Mouse (Mus musculus) neural tube, embryonic 15.5 days (tissue): ENCODE measurements at regions not wholly inside any gene's neighbourhood (a gene's known extent, or its start where the extent isn't known, plus 50 kb on each side); places are given as distances from the start of the nearest gene placed in this dataset.
"Not testable (repeated sequence)": the region's sequence is repeated elsewhere in the genome, so short reads cannot be mapped to it uniquely, and the experiment has no call there.

Source experiments
- ATAC-seq: fragments of 200-750 bp; cut with Nextera tagmentation; 2 replicates; pipeline ENCODE4 v1.8.0; 2017; ENCODE audit warnings: mild to moderate bottlenecking, moderate TSS enrichment, moderate library complexity; ENCODE audit not compliant: low FRiP score
- H3K27ac ChIP-seq: fragments of 300-500 bp; sonication (generic); replicated peaks from 2 replicates; pipeline ENCODE4 v1.5.1; 2015; ENCODE audit warnings: mild to moderate bottlenecking, inconsistent platforms
- H3K27me3 ChIP-seq: fragments of 300-500 bp; sonication (generic); replicated peaks from 2 replicates; pipeline ENCODE4 v1.6.1; 2015; ENCODE audit warnings: inconsistent platforms
- H3K36me3 ChIP-seq: fragments of 300-500 bp; sonication (generic); 2 replicates; pipeline ENCODE4 v1.6.1; 2015; ENCODE audit warnings: inconsistent platforms
- H3K4me1 ChIP-seq: fragments of 300-500 bp; sonication (generic); 2 replicates; pipeline ENCODE4 v1.6.1; 2015; ENCODE audit warnings: inconsistent platforms
- H3K4me2 ChIP-seq: fragments of 300-500 bp; sonication (generic); 2 replicates; pipeline ENCODE4 v1.6.1; 2015; ENCODE audit warnings: inconsistent platforms, mild to moderate bottlenecking, moderate library complexity
- H3K4me3 ChIP-seq: fragments of 300-500 bp; sonication (generic); replicated peaks from 2 replicates; pipeline ENCODE4 v1.5.1; 2015; ENCODE audit warnings: mild to moderate bottlenecking, inconsistent platforms
- H3K9ac ChIP-seq: fragments of 300-500 bp; sonication (generic); replicated peaks from 2 replicates; pipeline ENCODE4 v1.6.1; 2015; ENCODE audit warnings: mild to moderate bottlenecking, inconsistent platforms
- H3K9me3 ChIP-seq: fragments of 300-500 bp; sonication (generic); replicated peaks from 2 replicates; pipeline ENCODE4 v1.6.1; 2016; ENCODE audit warnings: inconsistent platforms
- WGBS: fragments of 180-500 bp; shearing (Covaris S2); methylation state at CpG from one replicate; pipeline ENCODE4 v1.1.7; 2015; ENCODE audit warnings: mixed read lengths; 5-methylcytosine and 5-hydroxymethylcytosine counted together

DNA sequence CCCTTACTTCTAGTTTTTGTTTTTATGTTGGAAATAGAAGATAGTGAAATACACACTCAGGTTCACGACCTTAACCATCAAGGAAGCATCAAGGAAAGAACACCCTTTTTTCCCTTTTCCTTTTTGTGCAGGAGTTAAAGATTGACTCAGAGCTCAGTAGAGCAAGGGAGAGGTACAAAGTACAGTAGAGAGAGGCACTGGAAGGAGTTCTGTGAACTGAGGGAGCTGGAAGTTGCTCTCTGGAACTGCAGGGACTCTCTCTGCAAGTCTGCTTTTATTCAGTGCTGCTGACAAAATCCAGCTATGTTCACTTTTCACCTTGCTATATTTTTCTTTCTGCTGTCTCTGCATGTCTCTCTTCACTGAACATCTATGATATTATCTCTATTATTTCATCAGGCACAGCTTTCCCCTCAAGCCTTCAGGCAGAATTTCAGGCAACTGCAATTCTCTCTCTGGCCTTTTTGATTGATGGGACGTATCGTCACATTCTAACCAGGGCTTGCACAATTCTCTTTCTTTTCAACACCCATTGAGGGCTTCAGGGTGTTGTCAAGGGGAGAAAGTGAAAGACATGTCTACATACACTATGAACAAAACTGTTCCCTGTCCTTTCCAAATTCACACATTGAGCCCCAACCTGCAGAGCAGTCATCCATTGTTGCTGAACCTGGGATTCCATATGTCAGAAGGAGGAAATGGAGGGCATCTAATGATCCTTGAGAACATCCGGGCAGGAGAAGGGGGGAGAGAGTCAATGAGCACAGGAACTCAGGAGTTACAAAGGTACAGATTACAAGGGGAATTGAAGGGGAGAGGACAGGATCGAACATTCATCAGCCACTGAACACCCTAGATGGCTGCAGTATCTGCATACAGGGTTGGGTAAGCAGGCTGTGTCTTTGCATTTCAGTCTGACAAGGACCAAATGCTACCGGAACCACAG lies 228.9 kb downstream of the Kif20b start:
- 78% methylated on average over 6 of the region's 6 CpGs for WGBS
- H3K9ac ChIP-seq = no peak overlapping the region
- H3K4me1 ChIP-seq = no peaks in the 10 kb centered on the region
- H3K27me3 ChIP-seq = no peaks in the 10 kb centered on the region
- ATAC-seq = 0 out of 2 replicates have a peak, but pooled peaks have one; percentile 11
- no peak overlapping the region for H3K4me3 ChIP-seq
- no peaks in the 10 kb centered on the region for H3K36me3 ChIP-seq
- H3K27ac ChIP-seq = no peak overlapping the region
- H3K9me3 ChIP-seq = no peaks in the 10 kb centered on the region
- H3K4me2 ChIP-seq = no peak overlapping the region

DNA sequence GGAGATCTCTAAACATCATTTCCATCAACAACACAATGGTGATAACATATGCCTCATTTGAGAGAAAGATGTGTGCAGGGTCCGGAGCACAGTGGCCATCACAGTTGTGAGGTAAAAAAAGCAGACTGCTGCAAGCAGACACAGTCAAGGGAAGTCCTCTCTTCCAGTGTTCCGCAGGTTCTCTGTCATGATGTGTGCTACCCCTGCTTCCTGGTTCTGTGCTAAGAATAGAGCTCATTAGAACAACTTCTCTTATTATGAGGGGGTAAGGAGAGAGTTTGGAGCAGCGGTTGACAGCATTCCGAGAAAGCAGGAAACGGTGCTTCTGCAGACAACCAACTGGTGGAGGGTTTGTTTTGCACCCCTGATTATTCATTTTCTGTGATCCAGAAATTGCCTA lies 229.7 kb downstream of the Kif20b start:
- no peak for ATAC-seq
- Histone ChIP-seq H3K9ac (no peak overlapping the region), H3K4me1 (no peaks in the 10 kb centered on the region), H3K4me3 (no peak overlapping the region), H3K27ac (no peak overlapping the region), H3K4me2 (no peak overlapping the region), H3K9me3 (no peaks in the 10 kb centered on the region), H3K36me3 (no peaks in the 10 kb centered on the region), H3K27me3 (no peaks in the 10 kb centered on the region)
- WGBS = 86% methylated on average over 5 of the region's 5 CpGs

DNA sequence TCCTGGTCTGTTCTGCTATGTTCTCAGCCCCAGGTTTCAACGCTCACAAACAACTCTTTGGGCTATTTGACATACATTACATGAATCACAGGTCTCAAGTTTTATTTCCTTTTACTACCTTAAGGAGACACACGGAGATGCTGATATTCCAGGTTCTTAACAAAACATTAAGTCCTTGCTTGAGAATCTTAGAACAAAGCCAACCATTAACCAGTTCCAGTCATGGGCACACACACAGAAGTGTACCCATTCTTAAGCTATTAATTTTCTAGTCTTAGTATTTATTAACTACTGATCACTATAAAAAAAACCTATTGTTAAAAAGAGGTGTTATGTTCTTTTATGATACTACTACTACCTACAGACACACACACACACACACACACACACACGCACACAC lies 235.7 kb downstream of the Kif20b start:
- Histone ChIP-seq H3K27me3 (no peaks in the 10 kb centered on the region), H3K9ac (no peak overlapping the region), H3K4me1 (no peaks in the 10 kb centered on the region), H3K36me3 (no peaks in the 10 kb centered on the region), H3K4me3 (no peak overlapping the region), H3K9me3 (no peaks in the 10 kb centered on the region), H3K4me2 (no peak overlapping the region), H3K27ac (no peak overlapping the region)
- ATAC-seq = no peak
- WGBS = 86% methylated on average over 3 of the region's 3 CpGs

DNA sequence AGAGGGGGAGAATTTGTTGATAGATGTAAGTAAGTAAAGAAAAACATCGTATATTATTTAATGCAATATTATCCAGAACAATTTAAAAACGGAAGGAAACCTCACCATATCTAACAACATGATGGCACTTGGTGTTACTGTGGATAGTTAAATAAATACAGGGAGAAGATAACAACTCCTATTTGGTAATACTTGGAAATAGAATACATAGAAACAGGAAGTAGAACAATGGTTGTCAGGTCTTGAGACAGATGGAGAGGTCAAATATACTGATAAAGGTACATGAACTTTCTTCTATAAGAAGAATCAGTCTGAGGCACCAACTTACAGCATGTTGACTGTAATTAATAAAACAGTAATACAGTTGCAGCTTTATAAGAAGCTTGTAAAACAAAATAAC lies 242.6 kb downstream of the Kif20b start:
- WGBS = 92% methylated on average over 2 of the region's 2 CpGs
- Histone ChIP-seq H3K4me1 (no peaks in the 10 kb centered on the region), H3K9me3 (no peaks in the 10 kb centered on the region), H3K36me3 (no peaks in the 10 kb centered on the region), H3K9ac (no peak overlapping the region), H3K27ac (no peak overlapping the region), H3K4me2 (no peak overlapping the region), H3K27me3 (no peaks in the 10 kb centered on the region), H3K4me3 (no peak overlapping the region)
- no peak for ATAC-seq

DNA sequence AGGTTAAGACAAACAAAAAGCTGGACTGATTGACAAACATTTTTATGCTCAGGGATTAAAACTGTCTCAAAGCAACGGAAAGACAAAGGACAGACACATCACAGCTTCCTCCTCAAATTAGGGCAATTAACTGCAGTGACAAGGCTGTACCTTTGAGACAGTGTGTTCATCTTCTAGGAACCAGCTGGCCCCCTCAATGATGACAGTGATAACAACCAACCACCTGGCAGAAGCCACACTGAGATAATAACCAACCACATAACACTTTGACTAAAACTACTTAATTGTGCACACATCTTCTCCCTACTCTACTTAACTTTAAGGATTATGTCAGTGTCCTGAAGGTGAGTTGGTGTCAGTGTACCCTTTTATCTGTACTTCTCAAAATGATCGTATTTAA lies 248.4 kb downstream of the Kif20b start:
- Histone ChIP-seq H3K4me1 (no peaks in the 10 kb centered on the region), H3K9me3 (no peaks in the 10 kb centered on the region), H3K27ac (no peak overlapping the region), H3K4me2 (no peak overlapping the region), H3K4me3 (no peak overlapping the region), H3K36me3 (no peaks in the 10 kb centered on the region), H3K9ac (no peak overlapping the region), H3K27me3 (no peaks in the 10 kb centered on the region)
- ATAC-seq = no peak
- WGBS = 52% methylated on average over 2 of the region's 2 CpGs

DNA sequence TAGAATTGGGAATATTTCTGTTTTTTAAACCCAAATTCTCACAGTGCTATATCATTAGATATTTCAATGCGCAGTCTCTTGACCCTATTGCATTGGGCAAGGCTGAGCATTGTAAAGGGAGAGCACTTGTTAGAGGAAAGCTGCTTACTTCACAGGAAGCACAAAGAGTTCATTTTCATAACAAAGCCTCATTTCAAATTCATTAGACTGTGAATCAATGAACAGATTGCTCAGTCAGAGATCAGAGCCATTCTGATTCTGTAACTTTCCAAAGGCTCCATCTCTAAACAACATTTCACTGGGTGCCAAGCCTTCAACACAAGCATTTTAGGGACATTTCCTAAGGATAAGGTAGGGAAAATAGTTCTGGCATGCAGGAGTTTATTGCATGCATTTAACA lies 257.9 kb downstream of the Kif20b start:
- no peaks in the 10 kb centered on the region for H3K27me3 ChIP-seq
- H3K4me1 ChIP-seq = no peaks in the 10 kb centered on the region
- no peak overlapping the region for H3K4me2 ChIP-seq
- H3K4me3 ChIP-seq = no peak overlapping the region
- no peak overlapping the region for H3K27ac ChIP-seq
- no peak overlapping the region for H3K9ac ChIP-seq
- ATAC-seq = no peak
- H3K9me3 ChIP-seq = no peaks in the 10 kb centered on the region
- WGBS = 84% methylated on average over 1 of the region's 1 CpGs
- H3K36me3 ChIP-seq = no peaks in the 10 kb centered on the region

DNA sequence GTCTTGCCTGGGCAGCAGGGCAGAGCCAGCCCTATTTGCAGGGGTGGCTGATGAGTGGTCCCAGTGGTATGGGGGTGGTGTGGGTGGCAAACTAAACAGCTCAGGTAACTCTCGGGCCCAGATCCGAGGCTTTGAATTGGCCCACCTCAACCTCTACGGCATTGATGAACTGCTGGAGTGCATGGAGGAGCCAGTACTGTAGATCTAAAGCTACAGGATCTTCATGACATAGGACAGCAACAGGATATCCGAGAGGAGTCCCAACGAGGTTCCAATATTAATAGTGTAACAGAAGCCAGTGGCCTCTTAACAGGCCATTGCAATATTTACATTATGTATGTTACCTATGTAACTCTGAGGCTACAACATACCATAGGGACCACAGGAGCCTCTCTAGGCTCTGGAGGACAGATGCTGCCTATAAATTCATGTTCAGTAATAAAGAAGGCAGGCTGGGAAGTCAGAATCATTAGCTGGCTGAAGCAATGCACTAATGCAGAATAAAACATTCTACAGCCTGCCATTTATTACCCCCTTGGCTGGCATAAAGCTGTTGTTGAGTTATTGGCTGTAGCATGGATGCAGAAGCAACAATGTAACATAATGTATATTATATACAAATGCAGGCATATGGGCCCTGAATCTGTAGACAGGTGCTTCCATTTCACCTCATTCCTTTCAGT lies 283.5 kb downstream of the Kif20b start:
- peak; percentile 79 for ATAC-seq
- peak overlapping the region; percentile 38; the same call in 1 of the 2 replicates for H3K27ac ChIP-seq
- H3K4me3 ChIP-seq = no peak overlapping the region
- no peak overlapping the region for H3K4me2 ChIP-seq
- H3K4me1 ChIP-seq = peaks cover 8% of the 10 kb centered on the region
- H3K9ac ChIP-seq = no peak overlapping the region
- no peaks in the 10 kb centered on the region for H3K36me3 ChIP-seq
- no peaks in the 10 kb centered on the region for H3K27me3 ChIP-seq
- 66% methylated on average over 5 of the region's 5 CpGs for WGBS
- no peaks in the 10 kb centered on the region for H3K9me3 ChIP-seq

DNA sequence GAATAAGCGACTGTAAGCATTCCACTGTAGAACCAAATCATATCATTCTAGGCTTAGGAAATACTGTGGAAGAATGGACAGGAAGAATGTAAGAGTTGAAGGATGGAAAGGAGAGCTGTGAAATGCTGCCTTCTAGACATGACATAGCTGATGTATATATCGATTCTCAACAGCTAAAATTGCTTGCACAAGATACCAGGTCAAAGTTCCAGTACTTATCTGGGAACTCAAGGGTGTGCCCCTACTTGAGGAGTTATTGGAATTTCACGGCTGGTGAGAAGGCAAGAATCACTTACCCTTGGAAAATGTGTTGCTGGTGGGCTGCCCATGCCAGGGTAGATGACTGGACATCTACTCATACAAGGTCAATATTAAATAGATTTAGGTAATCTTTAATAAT lies 322.0 kb downstream of the Kif20b start:
- Histone ChIP-seq H3K9me3 (no peaks in the 10 kb centered on the region), H3K27me3 (no peaks in the 10 kb centered on the region), H3K4me3 (no peak overlapping the region), H3K4me1 (no peaks in the 10 kb centered on the region), H3K27ac (no peak overlapping the region), H3K4me2 (no peak overlapping the region), H3K9ac (no peak overlapping the region), H3K36me3 (no peaks in the 10 kb centered on the region)
- WGBS = 90% methylated on average over 3 of the region's 3 CpGs
- ATAC-seq = no peak

DNA sequence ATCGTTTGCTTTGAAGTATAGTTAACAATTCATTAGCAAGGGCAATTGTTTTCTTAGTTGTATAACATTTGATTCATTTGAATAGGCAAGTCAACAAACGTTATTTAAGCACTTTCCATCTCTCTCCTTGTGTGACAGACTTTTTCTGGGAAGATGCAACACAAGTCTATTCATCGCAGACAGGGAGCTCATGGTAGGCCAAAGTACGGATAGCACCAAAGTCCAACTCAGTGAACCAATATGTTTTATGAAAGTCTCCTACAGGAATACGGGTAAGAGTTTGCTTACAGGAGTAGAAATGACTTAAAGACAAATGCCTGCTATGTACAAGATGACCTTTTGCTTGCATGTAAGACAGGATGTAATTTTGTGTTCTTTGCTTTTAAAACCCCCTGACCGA lies 325.4 kb downstream of the Kif20b start:
- no peaks in the 10 kb centered on the region for H3K36me3 ChIP-seq
- H3K27ac ChIP-seq = no peak overlapping the region
- H3K27me3 ChIP-seq = no peaks in the 10 kb centered on the region
- H3K4me3 ChIP-seq = no peak overlapping the region
- H3K4me2 ChIP-seq = no peak overlapping the region
- no peaks in the 10 kb centered on the region for H3K9me3 ChIP-seq
- WGBS = 87% methylated on average over 6 of the region's 6 CpGs
- no peaks in the 10 kb centered on the region for H3K4me1 ChIP-seq
- H3K9ac ChIP-seq = no peak overlapping the region
- no peak for ATAC-seq

DNA sequence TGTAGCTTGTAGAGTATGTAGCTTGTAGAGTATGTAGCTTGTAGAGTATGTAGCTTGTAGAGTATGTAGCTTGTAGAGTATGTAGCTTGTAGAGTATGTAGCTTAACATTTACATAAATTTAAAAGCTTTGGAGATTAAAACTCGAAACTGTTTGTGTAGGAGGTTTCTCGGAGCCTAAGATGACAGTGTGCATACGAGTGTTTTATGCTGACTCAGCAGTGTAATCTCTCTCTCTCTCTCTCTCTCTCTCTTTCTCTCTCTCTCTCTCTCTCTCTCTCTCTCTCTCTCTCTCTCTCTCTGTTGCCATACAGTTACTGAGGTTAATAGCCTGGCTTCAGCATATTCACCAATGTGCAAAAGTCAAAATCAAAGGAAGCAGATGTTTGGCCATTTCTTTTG lies 336.5 kb downstream of the Kif20b start:
- H3K4me1 ChIP-seq, H3K36me3 ChIP-seq, H3K4me3 ChIP-seq, H3K27ac ChIP-seq, H3K4me2 ChIP-seq, ATAC-seq, H3K9me3 ChIP-seq, H3K9ac ChIP-seq, H3K27me3 ChIP-seq: not testable (repeated sequence)
- WGBS = 91% methylated on average over 3 of the region's 3 CpGs

DNA sequence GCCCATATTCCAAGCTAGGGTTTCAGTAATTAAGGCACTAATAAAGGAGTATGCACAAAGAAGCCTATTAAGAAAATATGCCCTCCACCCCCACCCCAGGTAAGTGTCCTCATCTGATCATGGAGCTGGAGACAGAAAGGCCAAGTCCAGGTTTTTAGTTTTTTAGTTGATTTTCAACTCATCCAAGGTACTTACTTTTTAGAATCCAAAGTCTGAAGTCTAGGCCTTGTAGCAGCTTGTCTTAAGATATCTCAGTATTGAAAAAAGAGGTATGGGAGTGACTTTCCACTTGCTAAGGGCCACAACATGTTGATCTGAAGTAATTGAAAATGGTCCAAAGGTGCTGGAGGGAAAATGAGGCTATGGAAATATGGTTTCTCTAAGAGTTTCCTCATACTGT lies 340.9 kb downstream of the Kif20b start:
- H3K4me2 ChIP-seq = no peak overlapping the region
- no peaks in the 10 kb centered on the region for H3K36me3 ChIP-seq
- H3K4me1 ChIP-seq = no peaks in the 10 kb centered on the region
- H3K9me3 ChIP-seq = no peaks in the 10 kb centered on the region
- H3K4me3 ChIP-seq = no peak overlapping the region
- no peak overlapping the region for H3K27ac ChIP-seq
- no peak overlapping the region for H3K9ac ChIP-seq
- H3K27me3 ChIP-seq = no peaks in the 10 kb centered on the region
- no peak for ATAC-seq

DNA sequence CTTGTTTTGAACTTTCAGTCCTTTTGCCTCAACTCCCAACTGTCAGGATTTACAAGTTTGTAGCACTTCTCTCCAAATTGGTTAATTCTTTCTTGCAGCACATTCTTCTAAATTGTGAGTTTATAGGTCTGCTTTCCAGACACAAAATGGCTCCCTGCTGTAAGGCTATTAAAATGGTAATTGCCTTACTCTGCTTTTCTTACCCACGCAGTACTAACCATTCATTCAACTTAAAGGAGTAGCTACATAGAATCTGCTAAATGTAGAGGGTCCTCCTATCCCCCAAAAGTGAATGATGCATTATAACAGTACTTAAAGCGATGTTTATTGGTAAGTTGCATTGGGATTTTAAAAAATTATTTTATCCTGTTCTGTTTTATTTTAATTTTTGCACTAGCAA lies 356.2 kb downstream of the Kif20b start:
- no peak overlapping the region for H3K4me2 ChIP-seq
- no peaks in the 10 kb centered on the region for H3K27me3 ChIP-seq
- no peaks in the 10 kb centered on the region for H3K36me3 ChIP-seq
- WGBS = 32% methylated on average over 2 of the region's 2 CpGs
- H3K9me3 ChIP-seq = no peaks in the 10 kb centered on the region
- H3K27ac ChIP-seq = no peak overlapping the region
- 0 out of 2 replicates have a peak, but pooled peaks have one; percentile 66 for ATAC-seq
- H3K4me1 ChIP-seq = 0 out of 2 replicates have a peak, but pooled peaks cover 3% of the 10 kb centered on the region
- H3K9ac ChIP-seq = no peak overlapping the region
- H3K4me3 ChIP-seq = no peak overlapping the region
